Mouse (Mus musculus) neural tube, embryonic 14.5 days (tissue): Measurements from ENCODE around the gene Iqca. TPM values are rescaled to one million over a fixed set of nuclear protein-coding genes. Genes with fewer than 3 reads are reported as not detected.

Source experiments
- ATAC-seq: fragments of 200-750 bp; cut with Nextera tagmentation; 2 replicates; pipeline ENCODE4 v1.8.0; 2017; ENCODE audit warnings: low read depth, mild to moderate bottlenecking, moderate TSS enrichment, moderate library complexity
- H3K27ac ChIP-seq: fragments of 300-500 bp; sonication (generic); 2 replicates; pipeline ENCODE4 v1.5.1; 2014; ENCODE audit warnings: low read depth, mild to moderate bottlenecking, control low read depth, low read length, moderate library complexity, mixed read lengths
- H3K27me3 ChIP-seq: fragments of 300-500 bp; sonication (generic); 2 replicates; pipeline ENCODE4 v1.6.1; 2014; ENCODE audit warnings: low read length; ENCODE audit not compliant: control insufficient read depth, insufficient read depth
- H3K36me3 ChIP-seq: fragments of 300-500 bp; sonication (generic); 2 replicates; pipeline ENCODE4 v1.6.1; 2014; ENCODE audit warnings: low read length, mixed read lengths; ENCODE audit not compliant: control insufficient read depth, insufficient read depth
- H3K4me1 ChIP-seq: fragments of 300-500 bp; sonication (generic); 2 replicates; pipeline ENCODE4 v1.6.1; 2014; ENCODE audit warnings: low read length; ENCODE audit not compliant: control insufficient read depth, insufficient read depth
- H3K4me2 ChIP-seq: fragments of 300-500 bp; sonication (generic); 2 replicates; pipeline ENCODE4 v1.6.1; 2014; ENCODE audit warnings: mild to moderate bottlenecking, low read depth, low read length, control low read depth
- H3K4me3 ChIP-seq: fragments of 300-500 bp; sonication (generic); 2 replicates; pipeline ENCODE4 v1.5.1; 2014; ENCODE audit warnings: low read depth, low read length, control low read depth, mixed read lengths
- H3K9ac ChIP-seq: fragments of 300-500 bp; sonication (generic); replicated peaks from 2 replicates; pipeline ENCODE4 v1.6.1; 2014; ENCODE audit warnings: low read depth, mild to moderate bottlenecking, control low read depth, low read length, mixed read lengths
- H3K9me3 ChIP-seq: fragments of 300-500 bp; sonication (generic); 2 replicates; pipeline ENCODE4 v1.6.1; 2016; ENCODE audit warnings: low read length; ENCODE audit not compliant: control insufficient read depth
- WGBS: fragments of 180-500 bp; shearing (Covaris S2); extraction: QIAGEN DNeasy Blood & Tissue Kit; methylation state at CpG from one replicate; pipeline ENCODE4 v1.1.7; 2014; 5-methylcytosine and 5-hydroxymethylcytosine counted together
- polyA plus RNA-seq: library from polyadenylated mRNA; unstranded; fragments of >200 nt; fragmentation: Nextera tagmentation; extraction: Ambion mirVana; gene quantifications from 2 replicates; pipeline ENCODE4 v1.2.1, GENCODE M21; 2014

The Iqca gene
- polyA plus RNA-seq, 1 experiment from 2014 or later = 0.70 TPM

DNA sequence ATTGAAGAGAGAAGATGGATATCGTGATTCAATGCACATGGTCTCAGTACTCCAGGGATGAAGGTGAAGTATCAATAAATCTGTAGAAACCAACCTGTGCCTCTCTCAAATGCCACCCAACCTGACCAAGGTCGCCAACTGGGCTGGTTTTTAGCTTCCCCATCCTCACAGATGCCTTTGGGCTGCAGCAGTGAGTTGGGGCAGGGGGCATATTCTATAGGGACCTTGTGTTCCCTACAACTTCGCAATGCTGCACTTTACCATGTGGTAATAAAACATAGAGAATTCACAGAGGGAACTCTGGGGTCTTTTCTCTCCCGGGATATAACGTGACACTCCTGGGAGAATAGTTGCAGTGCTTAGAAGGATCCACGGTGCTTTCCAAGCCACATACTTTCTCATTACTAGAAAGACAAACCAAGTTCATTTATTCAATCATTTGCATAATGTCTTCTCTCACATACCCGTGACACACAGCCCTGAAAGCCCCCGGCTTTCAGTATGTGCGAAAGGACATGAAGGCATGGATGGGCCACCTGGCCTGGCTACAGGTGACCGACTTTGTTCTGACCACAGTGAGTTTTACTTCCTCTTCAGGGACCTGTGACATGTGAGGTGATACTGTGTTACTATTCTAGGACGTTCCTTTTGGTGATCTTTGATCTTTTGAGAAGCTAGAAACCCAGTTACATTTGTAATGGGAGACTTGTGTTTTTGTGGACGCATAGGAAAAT is 27.9 kb upstream of the Iqca start:
- WGBS = 78% methylated on average over 12 of the region's 12 CpGs
- Histone ChIP-seq H3K27me3 (no peaks in the 10 kb centered on the region), H3K9me3 (no peaks in the 10 kb centered on the region), H3K36me3 (no peaks in the 10 kb centered on the region), H3K4me2 (no peak overlapping the region), H3K4me1 (no peaks in the 10 kb centered on the region), H3K27ac (no peak overlapping the region), H3K4me3 (no peak overlapping the region), H3K9ac (no peak overlapping the region)
- no peak for ATAC-seq

DNA sequence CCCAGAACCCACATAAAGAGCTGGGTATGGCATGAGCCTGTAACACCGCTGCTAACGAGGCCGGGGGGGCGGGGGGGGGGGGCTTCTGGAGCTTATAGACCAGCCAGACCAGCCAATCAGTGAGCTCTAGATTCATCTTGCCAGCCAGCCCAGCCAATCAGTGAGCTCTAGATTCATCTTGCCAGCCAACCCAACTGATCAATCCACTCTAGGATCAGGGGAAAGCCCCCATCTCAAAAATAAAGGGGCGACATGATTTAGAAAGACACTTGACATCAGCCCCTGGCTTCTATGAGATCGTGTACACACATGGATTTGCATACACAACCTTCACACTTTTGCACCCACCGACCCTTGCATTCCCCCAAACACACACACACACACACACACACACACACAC is 27.3 kb upstream of the Iqca start:
- Histone ChIP-seq H3K9me3 (no peaks in the 10 kb centered on the region), H3K27me3 (no peaks in the 10 kb centered on the region), H3K4me1 (no peaks in the 10 kb centered on the region), H3K4me3 (no peak overlapping the region), H3K4me2 (no peak overlapping the region), H3K9ac (no peak overlapping the region), H3K27ac (no peak overlapping the region), H3K36me3 (no peaks in the 10 kb centered on the region)
- no peak for ATAC-seq
- 82% methylated on average over 7 of the region's 7 CpGs for WGBS

DNA sequence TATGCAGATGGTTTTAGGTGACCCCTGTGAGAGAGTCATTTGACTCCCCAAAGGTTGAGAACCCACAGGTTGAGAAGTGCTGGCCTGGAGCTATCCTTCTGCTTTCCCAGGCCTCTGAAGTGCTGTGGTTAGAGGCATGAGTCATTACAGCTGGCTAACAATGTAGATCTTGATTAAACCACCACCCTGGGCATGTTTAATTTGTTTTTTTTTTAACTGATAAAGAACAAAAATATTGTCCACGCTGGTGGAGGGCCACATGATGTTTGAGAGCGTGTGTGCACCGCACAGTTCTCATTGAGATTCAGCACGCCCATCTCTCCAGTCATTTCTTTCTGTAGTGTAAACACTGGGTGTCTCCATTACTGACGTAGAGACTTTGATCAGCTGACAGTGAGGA is 24.8 kb upstream of the Iqca start:
- WGBS = 81% methylated on average over 5 of the region's 5 CpGs
- no peaks in the 10 kb centered on the region for H3K27me3 ChIP-seq

DNA sequence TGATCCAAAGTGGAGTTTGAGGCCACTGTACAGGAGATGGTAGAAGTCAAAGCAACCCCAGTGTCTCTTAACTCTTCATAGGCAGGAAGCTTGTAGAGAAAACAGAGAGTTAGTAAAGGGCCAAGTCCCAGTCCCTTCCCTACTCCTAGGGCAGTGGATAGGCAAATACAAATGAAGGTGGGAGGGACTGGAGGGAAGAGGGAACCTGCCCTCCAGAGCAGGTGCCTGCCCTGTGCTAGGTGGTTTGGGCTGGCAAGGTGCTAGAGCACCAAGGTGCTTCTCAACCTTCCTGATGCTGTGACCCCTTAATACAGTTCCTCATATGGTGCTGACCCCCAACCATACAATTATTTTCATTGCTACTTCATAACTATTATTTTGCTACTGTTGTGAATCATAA is 24.4 kb upstream of the Iqca start:
- no peaks in the 10 kb centered on the region for H3K27me3 ChIP-seq
- H3K4me1 ChIP-seq = no peaks in the 10 kb centered on the region
- H3K36me3 ChIP-seq = no peaks in the 10 kb centered on the region
- ATAC-seq = no peak
- no peaks in the 10 kb centered on the region for H3K9me3 ChIP-seq
- H3K27ac ChIP-seq = no peak overlapping the region
- H3K4me3 ChIP-seq = no peak overlapping the region
- H3K9ac ChIP-seq = no peak overlapping the region
- H3K4me2 ChIP-seq = no peak overlapping the region

More for the DNA sequence above, 24.8 kb upstream of the Iqca start:
- no peaks in the 10 kb centered on the region for H3K36me3 ChIP-seq
- H3K4me3 ChIP-seq = no peak overlapping the region
- H3K27ac ChIP-seq = no peak overlapping the region
- no peaks in the 10 kb centered on the region for H3K9me3 ChIP-seq
- H3K4me1 ChIP-seq = no peaks in the 10 kb centered on the region
- H3K4me2 ChIP-seq = no peak overlapping the region
- H3K9ac ChIP-seq = no peak overlapping the region
- no peak for ATAC-seq

DNA sequence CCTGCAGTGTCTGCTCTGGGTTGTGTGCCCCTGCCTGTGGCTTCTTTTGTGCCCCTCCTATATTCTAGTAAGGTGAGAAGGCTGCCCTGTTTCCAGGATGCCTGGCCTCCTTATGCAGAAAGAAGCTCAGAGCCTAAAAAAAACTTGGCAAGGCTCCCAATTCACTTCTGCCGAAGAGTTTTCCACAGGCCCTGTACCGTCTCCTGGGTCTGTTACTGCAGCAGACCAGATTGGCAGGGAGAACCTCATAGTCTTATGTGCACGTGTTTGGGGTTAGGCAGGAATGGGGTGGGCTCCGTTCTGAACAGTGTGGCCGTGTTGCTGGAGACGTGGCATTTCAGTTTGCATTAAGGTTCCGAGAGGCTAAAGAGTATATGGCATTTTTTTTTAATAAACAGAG is 23.0 kb upstream of the Iqca start:
- no peaks in the 10 kb centered on the region for H3K36me3 ChIP-seq
- 60% methylated on average over 7 of the region's 7 CpGs for WGBS
- no peaks in the 10 kb centered on the region for H3K27me3 ChIP-seq
- no peak overlapping the region for H3K27ac ChIP-seq
- ATAC-seq = no peak
- H3K4me3 ChIP-seq = no peak overlapping the region
- no peak overlapping the region for H3K9ac ChIP-seq
- no peak overlapping the region for H3K4me2 ChIP-seq
- no peaks in the 10 kb centered on the region for H3K4me1 ChIP-seq
- H3K9me3 ChIP-seq = no peaks in the 10 kb centered on the region

DNA sequence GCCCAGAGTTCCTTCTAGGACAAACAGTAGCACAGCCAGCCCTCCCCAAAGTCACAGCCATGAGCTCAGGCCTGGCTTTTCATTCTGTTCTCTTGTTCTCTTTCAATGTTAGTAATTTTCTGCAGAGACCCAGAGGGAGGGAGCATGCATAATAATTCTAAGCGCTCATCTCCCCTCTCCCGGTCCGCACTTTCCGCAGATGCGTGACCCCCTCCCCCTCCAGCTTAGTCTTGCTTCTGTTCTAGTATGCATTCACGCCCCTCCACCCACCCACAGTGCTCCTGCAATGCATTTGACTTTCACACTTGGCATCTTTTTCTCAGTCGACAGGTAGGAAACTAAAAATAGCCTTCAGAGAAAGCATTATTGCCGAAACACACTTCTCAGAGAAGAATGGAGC is 21.1 kb upstream of the Iqca start:
- H3K4me1 ChIP-seq = no peaks in the 10 kb centered on the region
- no peaks in the 10 kb centered on the region for H3K9me3 ChIP-seq
- H3K4me3 ChIP-seq = no peak overlapping the region
- no peaks in the 10 kb centered on the region for H3K27me3 ChIP-seq
- no peak overlapping the region for H3K9ac ChIP-seq
- ATAC-seq = no peak
- no peak overlapping the region for H3K4me2 ChIP-seq
- no peaks in the 10 kb centered on the region for H3K36me3 ChIP-seq
- H3K27ac ChIP-seq = no peak overlapping the region
- 39% methylated on average over 8 of the region's 8 CpGs for WGBS

DNA sequence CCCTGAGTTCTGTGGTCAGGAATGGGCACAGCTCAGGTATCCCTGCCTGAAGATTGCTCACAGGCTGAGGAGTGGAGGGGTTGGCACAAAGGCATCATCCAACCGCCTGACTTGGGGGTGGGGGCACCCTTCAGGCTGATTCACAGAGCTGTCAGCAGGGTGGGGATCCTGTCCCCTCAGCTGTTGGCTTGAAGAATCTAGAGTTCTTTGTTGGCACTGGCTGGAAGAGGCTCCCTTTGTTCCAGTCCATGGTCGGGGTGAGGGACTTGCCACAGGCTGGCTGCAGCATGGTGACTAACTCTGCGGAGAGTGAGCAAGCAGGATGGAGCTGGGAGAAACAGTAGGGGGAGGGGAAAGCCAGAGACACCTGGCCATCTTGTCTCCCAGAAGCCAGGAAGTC is 11.1 kb upstream of the Iqca start:
- WGBS = 29% methylated on average over 3 of the region's 3 CpGs
- Histone ChIP-seq H3K4me2 (no peak overlapping the region), H3K9ac (no peak overlapping the region), H3K27ac (0 out of 2 replicates have a peak overlapping the region, but pooled peaks have one; percentile 39), H3K9me3 (no peaks in the 10 kb centered on the region), H3K27me3 (no peaks in the 10 kb centered on the region), H3K36me3 (no peaks in the 10 kb centered on the region), H3K4me3 (no peak overlapping the region), H3K4me1 (no peaks in the 10 kb centered on the region)
- no peak for ATAC-seq

DNA sequence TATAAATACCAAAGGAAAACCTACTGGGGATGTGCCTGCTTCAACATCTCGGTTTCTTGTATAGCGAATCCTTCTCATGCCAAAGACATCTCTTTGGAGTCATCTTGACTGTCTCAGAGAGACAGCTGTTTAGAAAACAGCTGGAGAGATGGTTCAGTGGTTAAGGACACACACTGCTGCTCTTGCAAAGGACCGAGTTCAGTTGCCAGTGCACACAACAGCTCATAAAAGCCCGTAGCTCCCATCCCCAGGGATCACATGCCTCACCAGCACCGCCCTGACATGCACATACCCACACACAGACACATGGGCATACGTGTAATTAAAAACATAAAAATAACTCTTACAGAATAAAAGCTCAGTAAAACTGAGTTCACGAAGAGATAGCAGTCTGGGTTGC is 10.0 kb upstream of the Iqca start:
- Histone ChIP-seq H3K36me3 (no peaks in the 10 kb centered on the region), H3K9me3 (no peaks in the 10 kb centered on the region)

DNA sequence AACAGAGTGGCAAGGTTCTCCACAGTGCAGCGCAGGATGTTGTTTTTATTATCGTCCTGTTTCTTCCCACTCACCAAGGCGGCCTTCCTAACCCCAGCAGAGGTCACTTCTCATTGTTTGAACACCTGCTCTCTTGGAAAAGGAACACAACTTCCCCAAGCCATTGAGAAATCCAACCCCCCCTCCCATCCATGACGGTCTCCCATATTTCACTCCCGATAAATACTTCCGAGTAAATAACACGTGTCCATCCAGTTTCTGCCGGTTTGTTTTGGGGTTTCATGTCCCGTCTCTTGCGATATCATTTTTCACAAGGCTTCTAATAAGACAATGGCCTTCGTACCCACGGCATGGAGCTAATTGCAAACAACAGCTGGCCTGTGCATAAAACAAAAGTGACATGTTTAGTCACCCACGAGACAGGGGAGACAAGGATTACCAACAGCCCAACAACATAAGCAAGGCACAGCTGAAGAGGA is 9.2 kb upstream of the Iqca start:
- no peak overlapping the region for H3K9ac ChIP-seq
- no peak overlapping the region for H3K27ac ChIP-seq
- H3K4me1 ChIP-seq = no peaks in the 10 kb centered on the region
- no peaks in the 10 kb centered on the region for H3K36me3 ChIP-seq
- H3K9me3 ChIP-seq = no peaks in the 10 kb centered on the region
- no peak overlapping the region for H3K4me2 ChIP-seq
- ATAC-seq = no peak
- no peak overlapping the region for H3K4me3 ChIP-seq
- no peaks in the 10 kb centered on the region for H3K27me3 ChIP-seq
- WGBS = 9% methylated on average over 13 of the region's 13 CpGs

More for the DNA sequence above, 10.0 kb upstream of the Iqca start:
- no peak for ATAC-seq
- no peak overlapping the region for H3K4me3 ChIP-seq
- no peaks in the 10 kb centered on the region for H3K4me1 ChIP-seq
- no peak overlapping the region for H3K4me2 ChIP-seq
- 57% methylated on average over 7 of the region's 7 CpGs for WGBS
- H3K27ac ChIP-seq = no peak overlapping the region
- H3K9ac ChIP-seq = no peak overlapping the region
- H3K27me3 ChIP-seq = no peaks in the 10 kb centered on the region
